Comparison of ENCODE assay signal across 23 mouse cellular contexts in genomic region chr11:22868582-22868981, GRCm38 (mm10).
"Had no signal": no experiment of that assay in that cellular context is flagged by ENCODE, and none has a peak within 500 bp of the region (broad histone marks: within the 10 kb centered on the region; RNA-seq: fewer than 3 reads in every experiment).

No protein-coding gene starts in this region.

- ATAC-seq: inflammation-experienced regulatory T-cells, adult 6 months; intestine, embryonic 15.5 days; intestine, postnatal 0 days had no signal

- H3K9ac ChIP-seq: hindbrain, embryonic 12.5 days; hindbrain, embryonic 15.5 days; intestine, embryonic 15.5 days; limb, embryonic 13.5 days; liver, embryonic 13.5 days had no signal

- H3K4me3 ChIP-seq: heart, adult 2 months; hindbrain, embryonic 10.5 days; hindbrain, embryonic 12.5 days; hindbrain, embryonic 15.5 days; intestine, embryonic 15.5 days; layer of hippocampus, adult 2 months; left cerebral cortex, adult 2 months; limb, embryonic 13.5 days; liver, embryonic 13.5 days had no signal

- H3K4me1 ChIP-seq: hindbrain, embryonic 12.5 days had no signal

- DNase-seq: gastrocnemius, postnatal 14 days; gastrocnemius, postnatal 36 days; heart, adult 2 months; heart, postnatal 10 days; heart, postnatal 4 days; kidney, adult 18-20 months; kidney, adult 8-10 months; kidney, postnatal 10 days; kidney, postnatal 25 days; kidney, postnatal 4 days; liver; liver, embryonic 13.5 days had no signal

- H3K27me3 ChIP-seq: intestine, embryonic 15.5 days; liver, embryonic 13.5 days had no signal

- H3K9me3 ChIP-seq: hindbrain, embryonic 10.5 days; hindbrain, embryonic 12.5 days; hindbrain, embryonic 15.5 days; intestine, embryonic 15.5 days; limb, embryonic 13.5 days; liver, embryonic 13.5 days had no signal

- H3K36me3 ChIP-seq: hindbrain, embryonic 10.5 days; hindbrain, embryonic 12.5 days; hindbrain, embryonic 15.5 days; intestine, embryonic 15.5 days; limb, embryonic 13.5 days; liver, embryonic 13.5 days had no signal

- H3K27ac ChIP-seq: heart, adult 2 months; hindbrain, embryonic 10.5 days; hindbrain, embryonic 12.5 days; hindbrain, embryonic 15.5 days; intestine, embryonic 15.5 days; layer of hippocampus, adult 2 months; left cerebral cortex, adult 2 months; limb, embryonic 13.5 days; liver, embryonic 13.5 days had no signal

- H3K4me2 ChIP-seq: heart, embryonic 11.5 days; hindbrain, embryonic 12.5 days; hindbrain, embryonic 15.5 days; intestine, embryonic 15.5 days; limb, embryonic 13.5 days; liver, embryonic 11.5 days; liver, embryonic 13.5 days had no signal
